Mouse (Mus musculus) macrophage (primary cell): ENCODE results near the gene Tspan31. TPM values are rescaled to one million over a fixed set of nuclear protein-coding genes. Genes with fewer than 3 reads are reported as not detected.
A peak's percentile ranks its signal among the peaks of the same experiment; 100 is the strongest.

Experiments used
- H3K27ac ChIP-seq: fragments of 350-480 bp; formaldehyde crosslinking; 2 replicates; pipeline ENCODE4 v1.9.0; 2021
- H3K36me3 ChIP-seq: fragments of 350-480 bp; formaldehyde crosslinking; 2 replicates; pipeline ENCODE4 v1.9.0; 2021; ENCODE audit errors: inconsistent target
- H3K4me3 ChIP-seq: fragments of 350-480 bp; formaldehyde crosslinking; 2 replicates; pipeline ENCODE4 v1.9.0; 2021; ENCODE audit errors: inconsistent target
- H3K79me2 ChIP-seq: fragments of 350-480 bp; formaldehyde crosslinking; 2 replicates; pipeline ENCODE4 v1.9.0; 2021; ENCODE audit errors: inconsistent target
- WGBS: methylation state at CpG from one replicate; pipeline ENCODE4 v1.1.7; 2026; ENCODE audit warnings: inconsistent platforms; ENCODE audit not compliant: missing documents; 5-methylcytosine and 5-hydroxymethylcytosine counted together
- polyA plus RNA-seq: library from polyadenylated mRNA; stranded (reverse); fragments of 250-400 nt; gene quantifications from 3 replicates; pipeline ENCODE4 v1.2.4, GENCODE M21; 2018; ENCODE audit warnings: inconsistent platforms

Gene Tspan31
- polyA plus RNA-seq, 1 experiment from 2014 or later: 119 TPM

DNA sequence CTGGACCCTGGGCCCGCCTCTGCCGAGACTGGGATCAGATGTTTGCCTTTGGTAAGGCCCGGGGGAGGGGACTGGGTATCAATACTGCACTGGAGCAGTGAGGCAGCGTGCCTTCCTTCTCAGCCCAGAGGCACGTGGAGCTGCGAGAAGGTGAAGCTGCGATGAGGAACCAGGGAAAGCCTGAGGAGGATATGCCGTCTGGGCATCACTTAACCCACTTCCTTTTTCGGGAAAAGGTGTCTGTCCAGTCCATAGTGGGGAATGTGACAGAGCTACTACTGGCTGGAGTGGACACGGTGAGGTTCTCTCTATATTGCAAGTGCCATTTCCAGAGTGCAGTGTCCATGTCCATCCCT is 20.0 kb downstream of the Tspan31 start:
- Histone ChIP-seq H3K4me3 (no peak overlapping the region), H3K36me3 (no peaks in the 10 kb centered on the region), H3K27ac (no peak overlapping the region), H3K79me2 (no peaks in the 10 kb centered on the region)
- WGBS: 5% methylated on average over 10 of the region's 10 CpGs

DNA sequence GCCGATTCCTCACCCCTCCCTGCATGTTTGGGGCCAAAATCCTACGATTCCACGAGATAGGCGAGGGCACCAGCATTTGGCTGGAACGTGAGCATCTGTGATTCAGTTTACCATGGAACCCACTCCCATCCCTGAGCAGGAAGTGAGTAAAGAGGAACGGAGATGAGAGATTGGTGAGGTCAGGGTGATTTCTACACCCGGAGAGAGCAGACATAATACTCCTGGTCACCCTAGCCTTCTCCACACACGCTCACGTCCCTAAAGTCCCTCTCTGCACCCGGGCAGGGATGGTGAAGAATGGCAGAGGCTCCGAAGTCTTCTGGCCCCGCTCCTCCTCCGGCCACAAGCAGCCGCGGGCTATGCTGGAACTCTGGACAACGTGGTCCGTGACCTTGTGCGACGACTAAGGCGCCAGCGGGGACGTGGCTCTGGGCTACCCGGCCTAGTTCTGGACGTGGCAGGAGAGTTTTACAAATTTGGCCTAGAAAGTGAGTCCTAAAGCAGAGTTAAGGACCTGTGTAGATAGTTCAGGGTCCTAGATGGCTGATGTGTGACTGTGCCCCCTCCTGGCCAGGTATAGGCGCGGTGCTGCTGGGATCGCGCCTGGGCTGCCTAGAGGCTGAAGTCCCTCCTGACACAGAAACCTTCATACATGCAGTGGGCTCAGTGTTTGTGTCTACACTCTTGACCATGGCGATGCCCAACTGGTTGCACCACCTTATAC is 20.5 kb downstream of the Tspan31 start:
- Histone ChIP-seq H3K36me3 (no peaks in the 10 kb centered on the region), H3K4me3 (no peak overlapping the region), H3K27ac (no peak overlapping the region), H3K79me2 (no peaks in the 10 kb centered on the region)
- 4% methylated on average over 29 of the region's 29 CpGs for WGBS

DNA sequence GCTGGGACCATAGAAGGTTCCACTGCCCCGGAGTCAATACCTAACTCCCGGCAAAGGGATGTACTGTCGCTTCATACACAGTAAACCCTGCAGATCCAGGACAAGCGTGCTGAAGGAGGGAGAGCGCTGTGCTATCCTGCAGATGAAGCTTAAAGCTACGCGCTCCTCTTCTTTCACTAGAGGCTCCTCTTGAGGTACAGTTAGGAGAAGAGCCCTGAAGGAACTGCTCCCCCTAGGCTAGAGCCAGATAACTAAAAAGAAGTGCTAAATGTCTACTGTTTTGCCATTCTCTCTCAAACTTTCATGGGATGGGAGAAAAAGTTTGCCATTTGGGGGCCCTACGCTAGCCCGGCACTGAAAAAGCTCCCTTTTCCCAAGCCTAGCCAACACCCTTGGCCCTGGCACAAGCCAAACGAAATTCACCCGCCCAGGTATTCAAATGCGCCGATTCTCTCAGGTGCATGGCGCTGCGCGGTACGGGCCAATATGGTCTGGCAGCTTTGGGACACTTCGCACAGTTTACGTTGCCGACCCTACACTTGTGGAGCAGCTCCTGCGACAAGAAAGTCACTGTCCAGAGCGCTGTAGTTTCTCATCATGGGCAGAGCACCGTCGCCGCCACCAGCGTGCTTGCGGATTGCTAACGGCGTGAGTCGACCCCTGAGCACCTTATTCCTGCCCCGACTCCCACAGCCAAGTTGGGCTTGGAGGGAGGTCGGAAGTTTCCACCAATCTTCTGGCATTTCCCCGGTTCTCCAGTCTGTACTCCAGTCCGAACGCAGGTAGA is 21.3 kb downstream of the Tspan31 start:
- WGBS: 13% methylated on average over 35 of the region's 35 CpGs
- Histone ChIP-seq H3K36me3 (no peaks in the 10 kb centered on the region), H3K27ac (no peak overlapping the region), H3K4me3 (no peak overlapping the region), H3K79me2 (no peaks in the 10 kb centered on the region)

DNA sequence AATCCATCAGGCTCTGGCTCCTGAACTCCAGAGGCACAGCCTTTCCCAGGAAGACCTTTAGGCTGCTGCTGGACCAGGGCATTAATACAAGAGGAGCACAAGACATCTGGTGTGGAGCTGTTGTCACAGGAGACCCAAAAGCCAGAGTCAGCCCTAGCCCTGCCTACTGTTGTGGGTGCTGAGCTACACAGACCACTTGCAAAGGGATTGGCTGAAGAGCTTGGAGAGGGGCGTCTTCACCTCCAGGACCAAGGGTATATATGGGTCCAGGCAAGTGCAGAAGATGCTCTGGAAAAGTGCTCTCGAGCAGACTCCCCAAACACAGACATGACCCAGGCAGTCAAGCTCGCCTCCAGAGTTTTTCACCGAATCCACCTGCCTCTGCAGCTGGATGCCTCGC is 22.1 kb downstream of the Tspan31 start, which contains the start of gene Cyp27b1:
Cyp27b1 (plus strand) TSS at position 297 of the 400 bp plus-strand sequence.
- Histone ChIP-seq H3K79me2 (no peaks in the 10 kb centered on the region), H3K4me3 (no peak within 1 kb of the TSS), H3K27ac (no peak within 1 kb of the TSS), H3K36me3 (no peaks in the 10 kb centered on the region)
- WGBS: 58% methylated on average over 5 of the region's 5 CpGs

DNA sequence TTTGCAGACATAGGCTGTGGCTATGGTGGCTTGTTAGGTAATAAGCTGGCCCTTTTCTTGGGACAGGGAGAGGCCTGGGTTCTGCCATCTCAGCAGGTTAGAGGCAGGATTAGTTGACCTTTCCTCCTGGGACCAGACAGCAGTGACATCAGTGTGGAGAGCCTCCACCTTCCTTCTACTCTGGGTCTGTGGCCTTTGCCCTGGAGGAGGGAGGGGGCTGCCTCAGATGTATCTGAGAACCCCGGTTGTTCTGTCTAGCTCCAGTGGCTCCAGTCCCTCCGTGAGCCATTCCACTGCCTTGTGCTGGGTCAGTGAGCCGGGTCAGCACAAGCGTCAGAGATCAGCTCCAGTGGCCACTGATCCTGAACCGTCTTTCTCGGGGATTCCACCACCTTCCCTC is 26.9 kb downstream of the Tspan31 start:
- no peaks in the 10 kb centered on the region for H3K36me3 ChIP-seq
- H3K27ac ChIP-seq: no peak overlapping the region
- 98% methylated on average over 6 of the region's 6 CpGs for WGBS
- H3K79me2 ChIP-seq: no peaks in the 10 kb centered on the region
- H3K4me3 ChIP-seq: no peak overlapping the region

GRCm38 (mm10) chr10:127042468-127043115 is 27.5 kb downstream of the Tspan31 start:
- Histone ChIP-seq H3K4me3 (peak overlapping the region; percentile 65), H3K36me3 (no peaks in the 10 kb centered on the region), H3K27ac (peak overlapping the region; percentile 32; the same call in 1 of the 2 replicates), H3K79me2 (no peaks in the 10 kb centered on the region)
- 20% methylated on average over 5 of the region's 5 CpGs for WGBS

- H3K27ac ChIP-seq: peak overlapping the region; percentile 32; the same call in 1 of the 2 replicates
- no peaks in the 10 kb centered on the region for H3K36me3 ChIP-seq
- H3K79me2 ChIP-seq: no peaks in the 10 kb centered on the region
- peak overlapping the region; percentile 65 for H3K4me3 ChIP-seq
- 1% methylated on average over 44 of the region's 44 CpGs for WGBS
These were observed 28.2 kb downstream of the Tspan31 start for GRCm38 (mm10) chr10:127041774-127042338.

DNA sequence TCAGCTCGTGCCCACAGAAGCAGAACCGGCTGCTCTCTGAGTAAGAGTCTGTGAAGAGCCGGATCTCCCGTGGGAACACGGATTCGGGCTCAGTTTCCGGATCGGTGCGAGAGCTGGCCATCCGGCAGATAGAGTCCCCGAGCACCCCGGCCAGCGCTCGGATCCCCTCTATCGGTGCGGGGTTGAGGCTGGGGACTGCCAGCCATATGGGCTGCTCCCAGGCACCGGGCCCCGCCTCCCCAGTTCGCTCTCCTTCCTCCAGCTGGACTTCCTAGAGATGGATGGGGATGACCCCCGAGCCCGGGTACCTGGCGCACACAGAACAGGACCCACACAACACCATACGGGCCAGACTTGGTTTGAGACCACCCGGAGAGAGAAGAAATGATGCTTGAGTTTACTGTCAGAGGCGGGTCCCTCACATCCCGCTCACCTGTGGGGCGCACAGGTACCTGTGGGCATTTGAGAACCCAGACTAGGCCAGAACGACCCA is 28.7 kb downstream of the Tspan31 start, which contains the start of the genes Mettl1 and Eef1akmt3:
Mettl1 (plus strand) TSS at position 141 of the 493 bp plus-strand sequence.
Eef1akmt3 (minus strand) TSS at position 240 of the 493 bp plus-strand sequence.
- Histone ChIP-seq H3K27ac (peak within 1 kb of the TSS; percentile 32; the same call in 1 of the 2 replicates), H3K36me3 (no peaks in the 10 kb centered on the region), H3K79me2 (no peaks in the 10 kb centered on the region), H3K4me3 (peak within 1 kb of the TSS; percentile 65)
- WGBS: 1% methylated on average over 25 of the region's 28 CpGs

DNA sequence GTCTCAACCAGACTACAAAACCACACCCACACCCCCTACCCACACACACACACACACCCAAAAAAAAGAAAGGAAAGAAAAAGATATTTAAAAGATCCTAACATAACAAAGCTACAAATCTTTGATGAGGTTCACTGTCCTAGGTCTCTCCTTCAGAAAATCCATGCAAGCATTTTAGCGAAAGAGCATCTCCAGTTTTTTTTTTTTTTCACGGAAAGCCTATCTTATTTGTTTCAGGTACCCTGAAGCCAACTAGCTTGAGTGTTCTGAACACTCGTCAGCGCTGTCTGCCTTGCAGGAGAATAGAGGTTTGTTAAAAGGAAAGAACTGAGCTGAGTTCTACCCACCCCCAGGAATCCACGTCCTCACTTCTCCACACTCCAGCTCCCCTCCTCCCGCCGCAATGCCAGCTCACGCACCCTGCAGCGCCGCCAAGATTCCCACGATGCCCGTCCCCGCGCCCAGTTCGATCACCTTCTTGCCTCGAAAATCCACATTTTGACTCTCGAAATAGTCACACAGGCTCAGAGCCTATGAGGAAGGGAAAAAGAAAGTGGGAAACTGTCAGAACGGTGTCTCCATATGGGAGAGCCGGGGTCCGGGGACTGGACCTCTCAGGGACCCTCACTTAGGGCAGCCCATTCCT is 29.4 kb downstream of the Tspan31 start:
- no peaks in the 10 kb centered on the region for H3K79me2 ChIP-seq
- H3K27ac ChIP-seq: no peak overlapping the region
- peak overlapping the region; percentile 65 for H3K4me3 ChIP-seq
- H3K36me3 ChIP-seq: no peaks in the 10 kb centered on the region
- 9% methylated on average over 20 of the region's 20 CpGs for WGBS

DNA sequence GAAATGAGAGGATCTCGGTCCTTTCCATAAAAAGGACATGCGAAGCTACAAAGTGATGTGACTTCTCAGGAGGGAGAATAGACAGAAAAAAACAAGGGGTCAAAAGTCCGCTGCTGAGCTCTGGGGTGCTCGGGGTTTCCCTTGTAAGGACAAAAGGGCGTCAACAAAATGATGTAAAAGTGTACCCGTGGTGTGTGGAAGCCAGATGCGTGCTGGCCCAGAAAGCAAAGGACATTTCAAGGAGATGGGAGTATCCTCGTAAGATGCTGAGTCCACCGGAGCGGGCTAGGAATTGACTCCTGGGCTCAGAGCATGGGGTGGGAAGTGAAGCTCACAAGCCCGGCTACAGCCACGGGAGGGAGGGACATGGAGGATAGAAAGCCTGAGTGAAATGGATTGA is 32.4 kb downstream of the Tspan31 start:
- Histone ChIP-seq H3K4me3 (no peak overlapping the region), H3K36me3 (no peaks in the 10 kb centered on the region), H3K79me2 (no peaks in the 10 kb centered on the region), H3K27ac (no peak overlapping the region)
- WGBS: 85% methylated on average over 11 of the region's 12 CpGs

DNA sequence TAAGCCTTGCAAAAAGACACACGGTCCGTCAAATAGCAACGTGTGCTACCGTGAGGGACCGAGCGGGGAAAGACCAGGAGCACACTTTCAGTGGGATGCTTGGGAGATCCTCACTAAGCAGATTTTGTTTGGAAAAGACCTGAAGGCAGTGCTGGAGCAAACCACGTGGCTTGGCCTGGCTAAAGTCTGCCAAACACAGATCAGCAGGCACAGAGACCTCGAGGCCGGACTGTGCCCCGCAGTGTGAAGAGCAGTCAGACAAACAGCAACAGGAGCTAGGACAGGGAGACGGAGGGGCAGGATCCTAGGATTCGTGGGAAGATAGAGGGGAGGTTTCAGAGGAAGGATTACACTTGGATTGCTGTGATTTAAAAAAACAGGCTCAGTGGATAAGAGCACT is 33.8 kb downstream of the Tspan31 start:
- no peak overlapping the region for H3K27ac ChIP-seq
- no peaks in the 10 kb centered on the region for H3K36me3 ChIP-seq
- H3K4me3 ChIP-seq: no peak overlapping the region
- 84% methylated on average over 11 of the region's 12 CpGs for WGBS
- H3K79me2 ChIP-seq: no peaks in the 10 kb centered on the region

DNA sequence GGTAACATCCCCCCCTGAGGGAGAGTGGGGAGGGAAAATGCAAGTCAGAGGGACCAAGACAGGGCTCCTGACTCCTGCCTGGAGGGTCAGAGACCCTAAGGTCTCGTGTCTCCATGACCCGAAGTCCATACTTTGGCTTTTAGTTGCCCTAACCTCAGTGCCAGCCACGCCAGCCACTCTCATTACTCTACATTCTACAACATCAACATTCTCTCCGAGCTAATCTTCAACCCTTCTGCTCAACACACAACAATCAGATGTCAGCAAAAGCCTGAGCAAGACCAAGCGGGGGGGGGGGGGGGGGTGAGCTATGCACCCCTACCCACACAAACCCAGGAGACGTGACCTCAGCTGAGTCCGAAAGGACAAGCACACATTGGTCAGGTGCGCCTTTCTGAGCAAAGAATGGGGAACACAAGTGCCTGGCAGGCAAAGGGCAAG is 36.7 kb downstream of the Tspan31 start:
- 94% methylated on average over 6 of the region's 8 CpGs for WGBS
- Histone ChIP-seq H3K79me2 (peaks cover 6% of the 10 kb centered on the region; the same call in 1 of the 2 replicates), H3K4me3 (no peak overlapping the region), H3K27ac (no peak overlapping the region), H3K36me3 (peaks cover 4% of the 10 kb centered on the region; the same call in 1 of the 2 replicates)

DNA sequence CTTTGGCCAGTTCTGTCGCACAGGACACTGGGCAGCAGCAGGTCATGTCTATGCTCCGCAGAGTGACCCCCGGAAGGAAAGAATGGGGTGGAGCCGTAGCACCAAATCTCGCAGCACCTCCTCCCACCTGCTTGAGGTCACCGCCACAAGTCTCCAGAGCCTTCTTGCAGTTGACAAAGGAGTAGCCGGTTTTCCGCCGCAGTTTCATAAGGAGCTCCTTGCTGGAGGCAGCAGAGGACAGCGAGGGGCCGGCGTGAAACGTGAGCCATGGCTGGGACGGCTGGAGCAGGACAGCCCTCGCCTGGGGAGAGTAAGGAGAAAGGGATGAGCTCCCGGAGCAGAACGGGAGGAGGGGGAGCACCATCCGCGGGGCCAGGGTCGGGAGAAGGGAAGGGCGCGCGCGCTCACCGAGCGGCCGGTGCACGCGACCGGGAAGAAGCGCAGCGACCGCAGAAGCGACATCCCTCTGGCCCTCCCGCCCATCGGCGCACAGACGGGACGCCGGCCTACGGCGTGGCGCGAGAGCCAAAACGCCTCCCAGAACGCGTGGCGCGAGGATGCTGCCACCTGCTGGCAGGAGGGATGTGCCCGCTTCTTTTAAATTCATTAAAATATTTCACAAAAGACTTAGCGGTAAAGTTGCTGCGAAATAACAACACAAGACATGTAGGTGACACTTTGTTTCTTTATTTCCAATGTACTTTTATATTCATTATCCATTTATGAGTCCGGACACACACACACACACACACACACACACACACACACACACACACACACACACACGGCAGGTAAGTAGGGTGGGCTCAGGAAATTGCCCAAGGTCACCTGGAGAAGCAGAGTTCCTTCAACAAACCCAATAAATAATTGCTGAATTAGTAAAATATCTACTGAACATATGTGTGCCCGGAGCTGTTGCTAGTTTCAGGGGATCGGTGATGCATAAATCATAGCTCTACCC is 39.4 kb downstream of the Tspan31 start, which contains the start of gene Tsfm:
Tsfm (minus strand) TSS at position 505 of the 961 bp plus-strand sequence.
- Histone ChIP-seq H3K4me3 (peak within 1 kb of the TSS; percentile 90), H3K27ac (peak within 1 kb of the TSS; percentile 69)
- WGBS: 5% methylated on average over 55 of the region's 56 CpGs

More for the DNA sequence above, 39.4 kb downstream of the Tspan31 start, which contains the start of gene Tsfm:
- Histone ChIP-seq H3K79me2 (peaks cover 6% of the 10 kb centered on the region; the same call in 1 of the 2 replicates), H3K36me3 (peaks cover 23% of the 10 kb centered on the region; the same call in 1 of the 2 replicates)
